Mouse (Mus musculus) forebrain, embryonic 13.5 days (tissue): Measurements from ENCODE around the gene Krt8. TPM values are rescaled to one million over a fixed set of nuclear protein-coding genes. Genes with fewer than 3 reads are reported as not detected.

Source experiments
- ATAC-seq: fragments of 200-750 bp; cut with Nextera tagmentation; 2 replicates; pipeline ENCODE4 v1.8.0; 2017
- H3K27ac ChIP-seq: fragments of 300-500 bp; sonication (generic); 2 replicates; pipeline ENCODE4 v1.5.1; 2015; ENCODE audit warnings: inconsistent platforms, mild to moderate bottlenecking, moderate library complexity
- H3K27me3 ChIP-seq: fragments of 300-500 bp; sonication (generic); 2 replicates; pipeline ENCODE4 v1.6.1; 2015; ENCODE audit warnings: mild to moderate bottlenecking, inconsistent platforms
- H3K36me3 ChIP-seq: fragments of 300-500 bp; sonication (generic); 2 replicates; pipeline ENCODE4 v1.6.1; 2015; ENCODE audit warnings: mild to moderate bottlenecking, inconsistent platforms; ENCODE audit not compliant: poor library complexity, severe bottlenecking
- H3K4me1 ChIP-seq: fragments of 300-500 bp; sonication (generic); 2 replicates; pipeline ENCODE4 v1.6.1; 2015; ENCODE audit warnings: inconsistent platforms
- H3K4me2 ChIP-seq: fragments of 300-500 bp; sonication (generic); 2 replicates; pipeline ENCODE4 v1.6.1; 2015; ENCODE audit warnings: inconsistent platforms, mild to moderate bottlenecking, moderate library complexity
- H3K4me3 ChIP-seq: fragments of 300-500 bp; sonication (generic); 2 replicates; pipeline ENCODE4 v1.5.1; 2015; ENCODE audit warnings: mild to moderate bottlenecking, inconsistent platforms
- H3K9ac ChIP-seq: fragments of 300-500 bp; sonication (generic); 2 replicates; pipeline ENCODE4 v1.6.1; 2015; ENCODE audit warnings: mild to moderate bottlenecking, inconsistent platforms
- H3K9me3 ChIP-seq: fragments of 300-500 bp; sonication (generic); replicated peaks from 2 replicates; pipeline ENCODE4 v1.6.1; 2016; ENCODE audit warnings: inconsistent platforms
- WGBS: fragments of 180-500 bp; shearing (Covaris S2); methylation state at CpG from one replicate; pipeline ENCODE4 v1.1.7; 2015; 5-methylcytosine and 5-hydroxymethylcytosine counted together
- polyA plus RNA-seq: library from polyadenylated mRNA; unstranded; fragments of >200 nt; fragmentation: Nextera tagmentation; extraction: Ambion mirVana; gene quantifications from 2 replicates; pipeline ENCODE4 v1.2.1, GENCODE M21; 2015

The Krt8 gene
- polyA plus RNA-seq, 1 experiment from 2014 or later: 1.7 TPM

DNA sequence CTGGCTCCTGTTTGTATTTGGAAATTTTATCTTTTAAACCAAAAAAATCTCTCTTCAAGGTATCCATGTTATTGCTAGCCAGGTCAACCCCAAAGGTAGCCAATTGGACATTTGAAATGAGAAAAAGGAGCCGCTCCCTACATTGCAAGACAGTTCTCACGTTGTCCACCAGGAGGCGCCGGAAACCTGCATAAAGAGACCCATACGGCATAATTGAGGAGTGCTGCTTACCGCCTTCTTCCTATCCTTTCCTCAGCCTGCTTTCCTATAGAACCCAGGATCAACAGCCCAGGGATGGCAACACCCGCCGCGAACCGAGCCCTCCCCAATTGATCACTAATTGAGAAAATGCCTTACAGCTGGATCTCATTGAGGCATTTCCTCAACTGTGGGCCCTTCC lies 16.2 kb downstream of the Krt8 start:
- no peaks in the 10 kb centered on the region for H3K9me3 ChIP-seq
- H3K9ac ChIP-seq: no peak overlapping the region
- peak; percentile 50 for ATAC-seq
- no peak overlapping the region for H3K27ac ChIP-seq
- H3K36me3 ChIP-seq: no peaks in the 10 kb centered on the region
- 1% methylated on average over 10 of the region's 10 CpGs for WGBS
- H3K4me3 ChIP-seq: no peak overlapping the region
- no peak overlapping the region for H3K4me2 ChIP-seq
- H3K27me3 ChIP-seq: peaks cover 7% of the 10 kb centered on the region; the same call in 1 of the 2 replicates
- 0 out of 2 replicates have a peak, but pooled peaks cover 4% of the 10 kb centered on the region for H3K4me1 ChIP-seq

DNA sequence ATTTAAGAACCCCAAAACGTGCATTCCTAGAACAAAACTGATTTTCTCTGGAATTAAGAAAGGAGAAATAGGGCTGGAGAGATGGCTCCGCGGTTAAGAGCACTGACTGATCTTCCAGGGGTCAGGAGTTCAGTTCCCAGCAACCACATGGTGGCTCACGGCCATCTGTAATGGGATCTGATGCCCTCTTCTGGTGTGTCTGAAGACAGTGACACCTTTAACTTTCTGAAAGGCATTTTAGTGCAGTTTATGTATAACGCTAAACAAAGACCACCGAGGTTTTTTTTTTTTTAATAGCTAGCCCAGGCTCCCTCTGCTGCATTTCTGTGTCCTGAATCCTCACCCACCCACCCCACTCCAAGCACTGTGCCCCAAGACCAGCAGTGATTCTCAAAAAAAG lies 19.5 kb downstream of the Krt8 start:
- no peak overlapping the region for H3K4me2 ChIP-seq
- ATAC-seq: no peak
- WGBS: 19% methylated on average over 6 of the region's 6 CpGs
- H3K4me1 ChIP-seq: 0 out of 2 replicates have a peak, but pooled peaks cover 4% of the 10 kb centered on the region
- H3K36me3 ChIP-seq: no peaks in the 10 kb centered on the region
- H3K9me3 ChIP-seq: no peaks in the 10 kb centered on the region
- no peak overlapping the region for H3K4me3 ChIP-seq
- 0 out of 2 replicates have a peak, but pooled peaks cover 2% of the 10 kb centered on the region for H3K27me3 ChIP-seq
- no peak overlapping the region for H3K27ac ChIP-seq
- H3K9ac ChIP-seq: peak overlapping the region; percentile 50; the same call in 1 of the 2 replicates

DNA sequence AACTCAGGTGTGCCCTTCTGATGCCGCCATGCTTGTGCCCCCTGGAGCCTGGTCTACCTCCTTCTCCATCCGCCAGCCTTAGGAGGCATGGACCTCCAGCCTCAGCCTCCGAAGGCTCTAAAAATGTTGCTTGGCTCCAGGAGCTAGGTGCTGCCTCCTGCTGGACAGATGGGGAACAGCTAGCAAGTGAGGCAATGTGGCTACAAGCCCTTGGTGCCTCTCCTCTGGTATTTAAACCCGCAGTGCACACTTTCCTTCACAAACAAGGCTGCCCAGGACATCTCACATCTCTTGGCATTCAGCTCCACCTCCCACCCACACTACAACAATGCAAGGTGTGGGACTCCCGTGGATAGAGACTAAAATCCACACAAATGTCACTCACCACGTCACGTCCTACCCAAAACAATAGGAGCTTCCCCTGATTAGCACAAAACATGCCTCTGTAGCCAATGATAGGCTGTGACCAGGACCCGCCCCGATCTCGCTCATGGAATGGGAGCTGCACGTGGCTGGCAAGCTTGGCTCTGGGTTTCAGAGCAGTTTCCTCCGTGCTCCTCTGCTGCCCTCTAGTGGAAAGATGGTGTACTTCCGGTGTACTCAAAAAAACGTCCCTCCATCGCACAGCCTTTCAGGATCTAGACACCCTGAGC lies 20.2 kb downstream of the Krt8 start:
- no peaks in the 10 kb centered on the region for H3K9me3 ChIP-seq
- peak; percentile 97 for ATAC-seq
- no peaks in the 10 kb centered on the region for H3K36me3 ChIP-seq
- H3K4me3 ChIP-seq: peak overlapping the region; percentile 22
- peak overlapping the region; percentile 55 for H3K27ac ChIP-seq
- WGBS: under 1% methylated on average over 15 of the region's 15 CpGs
- peak overlapping the region; percentile 54 for H3K4me2 ChIP-seq
- 0 out of 2 replicates have a peak, but pooled peaks cover 4% of the 10 kb centered on the region for H3K4me1 ChIP-seq
- 0 out of 2 replicates have a peak, but pooled peaks cover 2% of the 10 kb centered on the region for H3K27me3 ChIP-seq
- H3K9ac ChIP-seq: 0 out of 2 replicates have a peak overlapping the region, but pooled peaks have one; percentile 50

DNA sequence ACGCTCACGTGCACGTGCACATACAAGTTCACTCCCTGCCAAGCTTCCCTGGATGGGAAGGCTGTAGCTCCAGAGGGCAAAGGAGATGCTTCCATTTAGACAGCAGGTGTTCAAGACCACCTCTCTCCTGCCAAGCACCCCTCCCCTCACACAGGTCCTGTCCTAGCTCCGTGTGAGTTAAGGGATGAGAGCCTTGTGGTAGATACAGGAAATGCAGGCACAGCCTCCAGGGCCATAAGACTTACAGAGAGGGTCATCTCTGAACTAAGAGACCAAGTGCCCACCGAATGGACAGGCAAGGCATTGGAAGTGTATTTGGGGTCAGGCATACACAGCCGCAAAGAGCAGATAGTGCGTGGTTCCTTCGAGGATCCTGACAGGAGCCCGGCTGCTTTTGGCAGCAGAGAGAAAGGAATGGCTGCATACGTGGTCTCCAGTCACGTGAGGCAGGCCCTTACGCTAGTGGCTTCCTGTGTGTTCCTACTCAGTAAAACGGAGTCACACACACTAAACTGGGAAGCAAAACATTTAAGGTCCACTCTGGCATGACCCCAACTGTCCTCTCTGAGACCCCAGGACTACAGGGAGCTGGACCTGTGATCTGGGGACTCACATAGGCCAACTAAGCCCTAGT lies 20.9 kb downstream of the Krt8 start:
- Histone ChIP-seq H3K4me2 (peak overlapping the region; percentile 54), H3K9ac (no peak overlapping the region), H3K27ac (peak overlapping the region; percentile 55), H3K27me3 (no peaks in the 10 kb centered on the region), H3K4me3 (0 out of 2 replicates have a peak overlapping the region, but pooled peaks have one; percentile 22), H3K4me1 (0 out of 2 replicates have a peak, but pooled peaks cover 4% of the 10 kb centered on the region), H3K36me3 (no peaks in the 10 kb centered on the region), H3K9me3 (no peaks in the 10 kb centered on the region)
- no peak for ATAC-seq
- WGBS: 83% methylated on average over 13 of the region's 13 CpGs

DNA sequence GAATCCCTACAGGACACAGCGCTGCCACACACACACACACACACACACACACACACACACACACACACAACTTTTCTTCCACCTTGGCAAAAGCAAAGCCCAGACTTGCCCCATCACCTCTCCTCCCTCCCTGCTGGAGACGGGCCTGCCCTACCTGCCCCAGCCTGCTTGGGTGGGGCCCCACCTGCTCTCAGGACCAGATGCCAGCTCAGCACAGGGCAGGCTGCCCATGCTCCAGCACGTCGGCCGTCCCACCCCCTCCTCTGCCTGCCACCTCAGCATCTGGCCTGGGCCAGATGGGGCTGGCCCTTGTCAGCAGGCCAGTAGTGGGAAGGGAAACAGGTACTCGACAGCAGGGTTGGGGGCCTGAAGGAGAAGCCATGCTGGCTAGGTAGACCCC lies 23.4 kb downstream of the Krt8 start:
- H3K4me1 ChIP-seq: peaks cover 17% of the 10 kb centered on the region
- H3K36me3 ChIP-seq: no peaks in the 10 kb centered on the region
- H3K4me2 ChIP-seq: no peak overlapping the region
- 73% methylated on average over 6 of the region's 6 CpGs for WGBS
- H3K27ac ChIP-seq: no peak overlapping the region
- H3K9ac ChIP-seq: no peak overlapping the region
- H3K27me3 ChIP-seq: no peaks in the 10 kb centered on the region
- H3K9me3 ChIP-seq: no peaks in the 10 kb centered on the region
- H3K4me3 ChIP-seq: no peak overlapping the region
- no peak for ATAC-seq

DNA sequence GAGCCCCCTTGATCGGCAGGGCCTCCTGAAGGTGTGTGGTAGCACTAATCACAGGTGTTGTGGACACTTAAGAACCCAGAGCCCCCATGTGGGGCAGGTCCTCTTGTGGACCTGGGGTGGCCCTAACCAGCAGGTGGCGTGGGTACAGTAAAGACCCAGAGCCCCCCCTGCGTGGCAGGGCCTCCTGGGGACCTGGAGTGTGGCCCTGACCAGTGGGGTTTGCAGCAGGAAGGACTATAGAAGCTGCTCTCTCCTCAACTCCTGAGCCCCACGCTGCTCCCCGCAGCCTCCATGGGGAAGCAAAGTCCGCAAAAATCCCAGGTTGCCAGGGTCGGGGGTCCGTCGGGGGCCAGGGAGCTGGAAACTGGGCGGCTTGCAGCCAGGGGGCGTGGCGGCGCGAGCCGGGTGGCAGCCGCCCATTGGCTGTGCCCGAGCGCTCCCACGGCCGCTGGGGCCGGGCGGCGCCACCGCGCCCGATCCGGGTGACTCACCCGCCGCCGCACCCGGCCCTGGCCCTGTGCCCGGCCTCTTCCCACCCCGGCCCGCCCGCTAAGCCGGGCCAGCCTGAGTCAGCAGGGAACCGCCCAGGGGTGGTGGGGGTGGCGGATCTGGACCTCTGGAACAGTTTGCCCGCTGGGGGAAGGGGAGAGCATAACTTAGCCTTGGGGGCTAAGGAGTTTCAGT lies 27.1 kb downstream of the Krt8 start:
- 0 out of 2 replicates have a peak, but pooled peaks cover 2% of the 10 kb centered on the region for H3K27me3 ChIP-seq
- peak overlapping the region; percentile 76 for H3K4me2 ChIP-seq
- ATAC-seq: peak; percentile 81
- H3K9ac ChIP-seq: peak overlapping the region; percentile 55
- peaks cover 21% of the 10 kb centered on the region for H3K4me1 ChIP-seq
- H3K27ac ChIP-seq: no peak overlapping the region; the same call in 1 of the 2 replicates
- H3K4me3 ChIP-seq: peak overlapping the region; percentile 37
- no peaks in the 10 kb centered on the region for H3K9me3 ChIP-seq
- H3K36me3 ChIP-seq: no peaks in the 10 kb centered on the region
- 6% methylated on average over 21 of the region's 39 CpGs for WGBS

DNA sequence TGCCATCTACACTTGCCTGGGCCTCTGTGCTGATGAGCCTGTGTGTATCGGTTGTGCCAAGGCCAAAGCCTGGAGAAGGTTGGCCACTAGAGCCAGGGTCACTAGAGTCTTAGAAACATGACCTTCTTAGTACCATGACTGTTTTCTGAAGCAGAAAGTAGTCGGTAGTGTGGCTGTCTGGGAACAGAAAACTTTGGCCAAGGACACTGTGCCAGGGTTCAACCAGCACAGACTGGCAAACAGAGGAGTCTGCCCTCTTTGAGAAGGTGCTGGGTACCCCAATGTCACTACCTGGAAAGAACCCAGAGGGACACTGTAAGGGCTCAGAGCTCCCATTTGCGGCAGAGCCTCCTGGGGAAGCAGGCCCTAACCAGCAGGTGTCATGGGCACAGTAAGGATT lies 27.6 kb downstream of the Krt8 start:
- peak overlapping the region; percentile 76 for H3K4me2 ChIP-seq
- 59% methylated on average over 3 of the region's 3 CpGs for WGBS
- H3K9ac ChIP-seq: 0 out of 2 replicates have a peak overlapping the region, but pooled peaks have one; percentile 55
- ATAC-seq: no peak
- H3K36me3 ChIP-seq: no peaks in the 10 kb centered on the region
- 0 out of 2 replicates have a peak, but pooled peaks cover 2% of the 10 kb centered on the region for H3K27me3 ChIP-seq
- no peaks in the 10 kb centered on the region for H3K9me3 ChIP-seq
- peaks cover 21% of the 10 kb centered on the region for H3K4me1 ChIP-seq
- H3K27ac ChIP-seq: no peak overlapping the region; the same call in 1 of the 2 replicates
- no peak overlapping the region for H3K4me3 ChIP-seq

DNA sequence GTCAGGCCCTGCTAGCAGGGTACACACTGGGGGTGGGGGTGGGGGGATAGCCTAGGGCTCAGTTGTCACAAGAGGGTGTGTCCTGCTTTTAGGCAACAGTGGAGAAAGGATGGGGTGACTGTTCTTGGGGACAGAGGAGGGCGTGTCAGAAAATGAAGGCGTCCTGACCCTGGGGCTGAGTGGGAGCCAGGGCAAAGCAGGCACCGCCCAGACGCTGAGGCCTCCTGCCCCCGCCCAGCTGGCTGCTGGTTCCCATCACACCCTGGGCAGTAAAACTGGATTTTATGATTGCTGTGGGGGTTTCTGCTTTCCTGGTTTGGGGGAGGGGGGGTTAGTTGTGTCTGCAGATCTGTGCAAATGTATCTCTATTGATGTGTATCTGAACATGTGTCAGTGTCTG lies 28.3 kb downstream of the Krt8 start:
- H3K4me2 ChIP-seq: no peak overlapping the region
- H3K4me1 ChIP-seq: peaks cover 21% of the 10 kb centered on the region
- H3K27me3 ChIP-seq: 0 out of 2 replicates have a peak, but pooled peaks cover 2% of the 10 kb centered on the region
- H3K4me3 ChIP-seq: no peak overlapping the region
- H3K9me3 ChIP-seq: no peaks in the 10 kb centered on the region
- ATAC-seq: no peak
- H3K9ac ChIP-seq: no peak overlapping the region
- WGBS: 74% methylated on average over 5 of the region's 5 CpGs
- no peaks in the 10 kb centered on the region for H3K36me3 ChIP-seq
- no peak overlapping the region for H3K27ac ChIP-seq

DNA sequence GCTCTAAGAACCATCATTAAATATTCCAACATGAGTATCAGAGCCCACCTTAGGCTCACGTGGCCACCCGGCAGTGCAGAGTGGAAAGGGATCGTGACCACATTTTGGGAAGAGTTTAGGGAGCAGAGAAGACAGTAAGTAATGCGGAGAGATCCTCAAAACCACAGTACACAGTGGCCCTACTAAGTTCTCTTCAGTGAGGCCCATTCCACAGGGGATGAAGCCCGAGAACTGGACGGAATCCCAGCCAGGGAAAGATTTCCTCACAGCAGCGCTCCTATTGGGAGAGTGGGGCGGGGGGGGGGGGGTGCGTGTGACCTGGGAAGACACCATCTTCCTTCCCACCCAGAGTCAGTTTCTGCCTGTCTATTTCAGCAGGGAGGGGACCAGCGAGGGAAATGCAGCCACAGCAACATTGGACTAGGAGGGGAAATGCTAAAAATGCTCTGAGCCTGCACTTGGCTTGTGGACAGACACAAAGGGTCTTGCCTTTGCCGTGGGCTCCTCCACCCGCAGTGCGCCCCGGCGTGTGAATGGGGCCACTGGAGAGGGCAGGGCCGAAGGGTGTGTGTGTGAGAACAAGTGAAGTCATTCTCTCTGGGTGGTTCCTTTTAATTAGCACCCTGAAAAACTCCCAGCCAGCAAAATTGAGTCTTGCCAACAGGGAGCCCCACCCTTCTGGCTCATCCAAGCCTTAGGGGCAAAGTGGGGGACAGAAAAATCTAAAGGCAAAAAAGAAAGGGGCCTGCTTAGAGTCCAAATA lies 30.0 kb downstream of the Krt8 start:
- Histone ChIP-seq H3K27ac (no peak overlapping the region), H3K9ac (no peak overlapping the region), H3K4me3 (no peak overlapping the region), H3K9me3 (no peaks in the 10 kb centered on the region), H3K36me3 (no peaks in the 10 kb centered on the region), H3K27me3 (0 out of 2 replicates have a peak, but pooled peaks cover 2% of the 10 kb centered on the region), H3K4me2 (no peak overlapping the region), H3K4me1 (peaks cover 21% of the 10 kb centered on the region)
- 58% methylated on average over 16 of the region's 16 CpGs for WGBS
- peak; percentile 13; the same call in 1 of the 2 replicates for ATAC-seq

DNA sequence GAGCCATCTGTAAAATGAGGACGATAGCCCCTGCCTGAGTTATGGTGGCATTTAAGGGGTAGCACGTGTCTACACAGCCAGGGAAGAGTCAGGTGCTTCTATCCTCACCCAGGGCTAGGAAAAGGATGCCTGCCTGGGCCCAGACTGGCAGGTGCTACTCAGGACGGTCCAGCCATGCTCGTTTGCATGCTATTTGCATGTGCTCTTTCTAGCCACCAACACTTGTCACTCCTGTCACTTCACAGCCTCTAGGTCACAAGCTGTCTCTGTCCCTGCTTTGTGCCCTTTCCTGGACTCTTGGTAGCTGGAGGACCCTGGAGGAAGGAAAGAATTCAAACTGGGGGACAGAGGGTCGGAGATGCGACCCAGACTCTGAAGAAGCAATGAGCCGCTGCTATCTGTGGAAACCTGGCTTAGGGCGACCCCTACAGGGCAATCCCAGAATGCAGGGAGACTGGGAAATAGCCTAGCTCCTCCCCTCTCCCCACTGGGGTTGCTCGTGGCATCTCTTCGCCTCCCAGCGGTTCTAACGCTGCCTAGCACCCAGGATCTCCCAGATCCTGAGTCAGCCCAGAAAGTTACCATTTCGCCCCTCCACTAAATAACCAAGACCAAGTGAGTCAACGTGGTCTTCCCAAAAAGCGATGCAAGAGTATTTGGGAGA lies 30.7 kb downstream of the Krt8 start:
- Histone ChIP-seq H3K4me3 (no peak overlapping the region), H3K36me3 (no peaks in the 10 kb centered on the region), H3K9ac (no peak overlapping the region), H3K27ac (no peak overlapping the region), H3K27me3 (0 out of 2 replicates have a peak, but pooled peaks cover 2% of the 10 kb centered on the region), H3K4me1 (peaks cover 21% of the 10 kb centered on the region), H3K4me2 (peak overlapping the region; percentile 15; the same call in 1 of the 2 replicates), H3K9me3 (no peaks in the 10 kb centered on the region)
- WGBS: 11% methylated on average over 15 of the region's 15 CpGs
- peak; percentile 72 for ATAC-seq

DNA sequence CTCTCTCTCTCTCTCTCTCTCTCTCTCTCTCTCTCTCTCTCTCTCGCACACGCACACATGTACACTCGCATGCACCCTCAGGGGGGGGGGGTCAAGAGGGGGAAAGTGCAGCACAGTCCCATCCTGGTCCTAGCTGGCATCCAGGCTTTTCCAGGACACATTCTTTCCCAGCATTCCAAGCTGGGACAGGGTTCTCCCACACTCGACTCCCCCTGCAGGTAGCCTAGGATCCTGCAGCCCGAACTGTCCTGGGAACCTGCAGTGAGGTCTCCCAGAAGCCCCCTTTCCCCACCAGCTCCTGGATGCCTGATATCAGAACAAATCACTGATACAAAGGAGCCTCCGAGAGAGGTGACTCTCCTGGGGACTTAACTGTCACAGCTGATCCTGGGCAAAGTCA lies 33.7 kb downstream of the Krt8 start:
- Histone ChIP-seq H3K4me2 (no peak overlapping the region), H3K9ac (no peak overlapping the region), H3K27ac (no peak overlapping the region), H3K9me3 (no peaks in the 10 kb centered on the region), H3K27me3 (0 out of 2 replicates have a peak, but pooled peaks cover 2% of the 10 kb centered on the region), H3K4me1 (peaks cover 8% of the 10 kb centered on the region; the same call in 1 of the 2 replicates), H3K4me3 (no peak overlapping the region), H3K36me3 (no peaks in the 10 kb centered on the region)
- ATAC-seq: no peak
- WGBS: 1% methylated on average over 3 of the region's 6 CpGs
